Mouse (Mus musculus) lung, embryonic 16.5 days (tissue): ENCODE data around the gene Rgs16. TPM values are rescaled to one million over a fixed set of nuclear protein-coding genes. Genes with fewer than 3 reads are reported as not detected.

ENCODE experiments used
- ATAC-seq: fragments of 200-750 bp; cut with Nextera tagmentation; 2 replicates; pipeline ENCODE4 v1.8.0; 2017; ENCODE audit warnings: low read depth, mild to moderate bottlenecking, moderate library complexity
- H3K27ac ChIP-seq: fragments of 300-500 bp; sonication (generic); 2 replicates; pipeline ENCODE4 v1.5.1; 2014; ENCODE audit warnings: mild to moderate bottlenecking, control low read depth, low read length
- H3K27me3 ChIP-seq: fragments of 300-500 bp; sonication (generic); 2 replicates; pipeline ENCODE4 v1.6.1; 2014; ENCODE audit warnings: low read depth, low read length, mixed read lengths; ENCODE audit not compliant: control insufficient read depth, insufficient read depth
- H3K36me3 ChIP-seq: fragments of 300-500 bp; sonication (generic); 2 replicates; pipeline ENCODE4 v1.6.1; 2014; ENCODE audit warnings: low read length; ENCODE audit not compliant: control insufficient read depth, insufficient read depth
- H3K4me1 ChIP-seq: fragments of 300-500 bp; sonication (generic); replicated peaks from 2 replicates; pipeline ENCODE4 v1.6.1; 2014; ENCODE audit warnings: low read length, mixed read lengths; ENCODE audit not compliant: control insufficient read depth, insufficient read depth
- H3K4me2 ChIP-seq: fragments of 300-500 bp; sonication (generic); 2 replicates; pipeline ENCODE4 v1.6.1; 2014; ENCODE audit warnings: low read depth, low read length, control low read depth
- H3K4me3 ChIP-seq: fragments of 300-500 bp; sonication (generic); 2 replicates; pipeline ENCODE4 v1.5.1; 2014; ENCODE audit warnings: mild to moderate bottlenecking, low read length, control low read depth
- H3K9ac ChIP-seq: fragments of 300-500 bp; sonication (generic); 2 replicates; pipeline ENCODE4 v1.6.1; 2014; ENCODE audit warnings: low read length, control low read depth
- H3K9me3 ChIP-seq: fragments of 300-500 bp; sonication (generic); 2 replicates; pipeline ENCODE4 v1.6.1; 2016; ENCODE audit warnings: low read length; ENCODE audit not compliant: control insufficient read depth
- WGBS: fragments of 180-500 bp; shearing (Covaris S2); extraction: QIAGEN DNeasy Blood & Tissue Kit; methylation state at CpG from one replicate; pipeline ENCODE4 v1.1.7; 2014; 5-methylcytosine and 5-hydroxymethylcytosine counted together
- polyA plus RNA-seq: library from polyadenylated mRNA; unstranded; fragments of >200 nt; fragmentation: Nextera tagmentation; extraction: Ambion mirVana; gene quantifications from 2 replicates; pipeline ENCODE4 v1.2.1, GENCODE M21; 2015

Gene Rgs16
- polyA plus RNA-seq, 1 experiment from 2014 or later: 1.9 TPM

GRCm38 (mm10) chr1:153711544-153712262 lies 28.4 kb upstream of the Rgs16 start:
- Histone ChIP-seq H3K4me2 (no peak overlapping the region), H3K27ac (peak overlapping the region; percentile 49), H3K27me3 (no peaks in the 10 kb centered on the region), H3K4me3 (no peak overlapping the region), H3K4me1 (peaks cover 3% of the 10 kb centered on the region; the same call in 1 of the 2 replicates), H3K9me3 (no peaks in the 10 kb centered on the region), H3K36me3 (no peaks in the 10 kb centered on the region), H3K9ac (no peak overlapping the region)
- 46% methylated on average over 3 of the region's 3 CpGs for WGBS
- ATAC-seq: peak; percentile 78

GRCm38 (mm10) chr1:153712633-153713032 lies 27.5 kb upstream of the Rgs16 start:
- Histone ChIP-seq H3K4me2 (no peak overlapping the region), H3K27me3 (no peaks in the 10 kb centered on the region), H3K4me3 (no peak overlapping the region), H3K36me3 (no peaks in the 10 kb centered on the region), H3K4me1 (peaks cover 3% of the 10 kb centered on the region; the same call in 1 of the 2 replicates), H3K9ac (no peak overlapping the region), H3K9me3 (no peaks in the 10 kb centered on the region), H3K27ac (no peak overlapping the region)
- no peak for ATAC-seq
- 84% methylated on average over 2 of the region's 2 CpGs for WGBS

GRCm38 (mm10) chr1:153717990-153718389 lies 22.2 kb upstream of the Rgs16 start:
- no peaks in the 10 kb centered on the region for H3K36me3 ChIP-seq
- no peak overlapping the region for H3K4me2 ChIP-seq
- H3K9me3 ChIP-seq: no peaks in the 10 kb centered on the region
- no peaks in the 10 kb centered on the region for H3K27me3 ChIP-seq
- no peak overlapping the region for H3K27ac ChIP-seq
- 90% methylated on average over 1 of the region's 1 CpGs for WGBS
- H3K4me3 ChIP-seq: no peak overlapping the region
- no peak for ATAC-seq
- H3K4me1 ChIP-seq: no peaks in the 10 kb centered on the region
- H3K9ac ChIP-seq: no peak overlapping the region

- 58% methylated on average over 7 of the region's 7 CpGs for WGBS
- H3K27me3 ChIP-seq: no peaks in the 10 kb centered on the region
- no peaks in the 10 kb centered on the region for H3K4me1 ChIP-seq
- no peaks in the 10 kb centered on the region for H3K36me3 ChIP-seq
- no peak overlapping the region for H3K4me2 ChIP-seq
- no peak overlapping the region for H3K9ac ChIP-seq
- H3K27ac ChIP-seq: no peak overlapping the region
- no peak for ATAC-seq
- H3K9me3 ChIP-seq: no peaks in the 10 kb centered on the region
- no peak overlapping the region for H3K4me3 ChIP-seq
Measured at GRCm38 (mm10) chr1:153720935-153721334, 19.2 kb upstream of the Rgs16 start.

GRCm38 (mm10) chr1:153721565-153722310 lies 18.4 kb upstream of the Rgs16 start:
- H3K27me3 ChIP-seq: no peaks in the 10 kb centered on the region
- WGBS: 66% methylated on average over 9 of the region's 9 CpGs
- no peaks in the 10 kb centered on the region for H3K36me3 ChIP-seq
- no peak overlapping the region for H3K4me2 ChIP-seq
- ATAC-seq: peak; percentile 36; the same call in 1 of the 2 replicates
- H3K27ac ChIP-seq: no peak overlapping the region
- H3K4me3 ChIP-seq: no peak overlapping the region
- no peak overlapping the region for H3K9ac ChIP-seq
- H3K4me1 ChIP-seq: no peaks in the 10 kb centered on the region
- no peaks in the 10 kb centered on the region for H3K9me3 ChIP-seq

- H3K9ac ChIP-seq: no peak overlapping the region
- ATAC-seq: no peak
- WGBS: 61% methylated on average over 9 of the region's 9 CpGs
- H3K27me3 ChIP-seq: no peaks in the 10 kb centered on the region
- no peaks in the 10 kb centered on the region for H3K4me1 ChIP-seq
- H3K36me3 ChIP-seq: no peaks in the 10 kb centered on the region
- H3K4me3 ChIP-seq: no peak overlapping the region
- H3K27ac ChIP-seq: no peak overlapping the region
- no peak overlapping the region for H3K4me2 ChIP-seq
- H3K9me3 ChIP-seq: no peaks in the 10 kb centered on the region
Measured at GRCm38 (mm10) chr1:153723426-153723825, 16.7 kb upstream of the Rgs16 start.

GRCm38 (mm10) chr1:153726636-153727035 lies 13.5 kb upstream of the Rgs16 start:
- H3K4me2 ChIP-seq: no peak overlapping the region
- no peak overlapping the region for H3K27ac ChIP-seq
- 81% methylated on average over 16 of the region's 16 CpGs for WGBS
- H3K4me1 ChIP-seq: no peaks in the 10 kb centered on the region
- no peaks in the 10 kb centered on the region for H3K36me3 ChIP-seq
- H3K9me3 ChIP-seq: no peaks in the 10 kb centered on the region
- no peak for ATAC-seq
- H3K4me3 ChIP-seq: no peak overlapping the region
- no peak overlapping the region for H3K9ac ChIP-seq
- no peaks in the 10 kb centered on the region for H3K27me3 ChIP-seq

- 54% methylated on average over 2 of the region's 2 CpGs for WGBS
Measured at GRCm38 (mm10) chr1:153729806-153730205, 10.3 kb upstream of the Rgs16 start.

GRCm38 (mm10) chr1:153730671-153731070 lies 9.5 kb upstream of the Rgs16 start:
- 0 out of 2 replicates have a peak, but pooled peaks have one; percentile 28 for ATAC-seq
- 28% methylated on average over 3 of the region's 3 CpGs for WGBS
- no peak overlapping the region for H3K9ac ChIP-seq
- no peak overlapping the region for H3K27ac ChIP-seq
- no peaks in the 10 kb centered on the region for H3K36me3 ChIP-seq
- H3K9me3 ChIP-seq: no peaks in the 10 kb centered on the region
- no peak overlapping the region for H3K4me3 ChIP-seq
- no peaks in the 10 kb centered on the region for H3K27me3 ChIP-seq
- peaks cover 5% of the 10 kb centered on the region; the same call in 1 of the 2 replicates for H3K4me1 ChIP-seq
- no peak overlapping the region for H3K4me2 ChIP-seq

More at GRCm38 (mm10) chr1:153729806-153730205, 10.3 kb upstream of the Rgs16 start:
- no peaks in the 10 kb centered on the region for H3K36me3 ChIP-seq
- ATAC-seq: no peak
- no peaks in the 10 kb centered on the region for H3K9me3 ChIP-seq
- H3K4me1 ChIP-seq: peaks cover 5% of the 10 kb centered on the region; the same call in 1 of the 2 replicates
- no peak overlapping the region for H3K9ac ChIP-seq
- H3K4me3 ChIP-seq: no peak overlapping the region
- no peak overlapping the region for H3K27ac ChIP-seq
- no peaks in the 10 kb centered on the region for H3K27me3 ChIP-seq
- H3K4me2 ChIP-seq: no peak overlapping the region
